Mouse (Mus musculus) CH12.LX (cell line): Measurements from ENCODE around the gene Rplp0.

Experiments
- JUND ChIP-seq: conservative IDR thresholded peaks from 2 replicates; pipeline ENCODE4 v1.6.1; 2011; ENCODE audit warnings: low read depth, low read length, improper control_type of control experiment
- NRF1 ChIP-seq: IDR thresholded peaks from 2 replicates; pipeline ENCODE4 v1.6.1; 2014; ENCODE audit warnings: low read depth, mild to moderate bottlenecking, inconsistent platforms, low read length, improper control_type of control experiment, moderate library complexity
- POLR2A ChIP-seq: IDR thresholded peaks from 2 replicates; pipeline ENCODE4 v1.6.1; 2011; ENCODE audit warnings: low read depth, mild to moderate bottlenecking, improper control_type of control experiment, low read length

GRCm38 (mm10) chr5:115547421-115547820, 11.8 kb upstream of the Rplp0 start:
- TF ChIP-seq JUND (no peak), NRF1 (no peak), POLR2A (no peak)
